ENCODE assay signal across 12 mouse cellular contexts in genomic region chr8:57322961-57323941, GRCm38 (mm10). TPM values are rescaled to one million over a fixed set of nuclear protein-coding genes. Genes with fewer than 3 reads are reported as not detected.
DNase-seq lines count a peak whose midpoint lies in the region; ATAC-seq and TF ChIP-seq lines count a peak whose summit lies in the region.
"Had no signal": no experiment of that assay in that cellular context is flagged by ENCODE, and none has a peak within 500 bp of the region (broad histone marks: within the 10 kb centered on the region; RNA-seq: fewer than 3 reads in every experiment).

No protein-coding gene starts in this region.

- peak overlapping the region; percentile 69 for H3K4me2 ChIP-seq in limb, embryonic 15.5 days
- no peak overlapping the region for H3K4me2 ChIP-seq in forebrain, embryonic 13.5 days

- H3K9me3 ChIP-seq in limb, embryonic 15.5 days, result no peaks in the 10 kb centered on the region
- H3K9me3 ChIP-seq in forebrain, embryonic 13.5 days (replicated peaks), result no peaks in the 10 kb centered on the region

- intact Hi-C loops in left cerebral cortex, postnatal 36 days (cut with DNase I), result no loop called here

- H3K36me3 ChIP-seq in limb, embryonic 15.5 days, result no peaks in the 10 kb centered on the region
- H3K36me3 ChIP-seq in forebrain, embryonic 13.5 days (ENCODE audit: poor library complexity, severe bottlenecking), result no peaks in the 10 kb centered on the region

- H3K27me3 ChIP-seq in limb, embryonic 15.5 days, result peaks cover 53% of the 10 kb centered on the region
- H3K27me3 ChIP-seq in forebrain, embryonic 13.5 days, result peaks cover 98% of the 10 kb centered on the region

- peak overlapping the region; percentile 35 for H3K4me3 ChIP-seq in embryonic fibroblast, embryonic 13.5 days (ENCODE audit: insufficient read depth, low read length)
- H3K4me3 ChIP-seq in limb, embryonic 15.5 days, result peak overlapping the region; percentile 59
- no peak overlapping the region for H3K4me3 ChIP-seq in forebrain, embryonic 13.5 days

- peak; percentile 87 for DNase-seq in heart, adult 11 months
- no peak for DNase-seq in heart, adult 8-10 months (ENCODE audit: low spot score)
- DNase-seq in ES-CJ7 (ENCODE audit: low read depth, low spot score), result peak; percentile 65
- DNase-seq in left cerebral cortex, postnatal 36 days (ENCODE audit: low spot score in 2 of 2), result no peak
- DNase-seq in layer of hippocampus, adult 11-12 months (ENCODE audit: low spot score), result no peak
- DNase-seq: cerebellum, adult 2 months; kidney, adult 2 months had no signal

- TF ChIP-seq CTCF in embryonic fibroblast, embryonic 13.5 days (IDR thresholded peaks at IDR 0.05; ENCODE audit: borderline replicate concordance, insufficient read depth, low read length), result no peak

- no peak for ATAC-seq in limb, embryonic 15.5 days (ENCODE audit: insufficient number of reproducible peaks, low FRiP score, low TSS enrichment, low read depth)
- ATAC-seq in forebrain, embryonic 13.5 days, result no peak
- ATAC-seq: activated CD4-positive, CD25-positive, alpha-beta regulatory T cell, adult 4 months had no signal

- H3K9ac ChIP-seq in limb, embryonic 15.5 days, result peak overlapping the region; percentile 84
- no peak overlapping the region for H3K9ac ChIP-seq in forebrain, embryonic 13.5 days

- no peaks in the 10 kb centered on the region for H3K4me1 ChIP-seq in embryonic fibroblast, embryonic 13.5 days (ENCODE audit: control insufficient read depth, insufficient read depth, low read length)
- peaks cover 35% of the 10 kb centered on the region for H3K4me1 ChIP-seq in limb, embryonic 15.5 days
- peaks cover 19% of the 10 kb centered on the region for H3K4me1 ChIP-seq in forebrain, embryonic 13.5 days

- WGBS in limb, embryonic 15.5 days, result 4% methylated on average over 31 of the region's 31 CpGs
- WGBS in forebrain, embryonic 13.5 days, result under 1% methylated on average over 31 of the region's 31 CpGs

- no peak for TF ChIP-seq POLR2A in embryonic fibroblast, embryonic 13.5 days (IDR thresholded peaks at IDR 0.05; ENCODE audit: low read depth, low read length)

- H3K27ac ChIP-seq in embryonic fibroblast, embryonic 13.5 days (ENCODE audit: insufficient read depth, low read length), result no peak overlapping the region
- peak overlapping the region; percentile 90 for H3K27ac ChIP-seq in limb, embryonic 15.5 days
- H3K27ac ChIP-seq in forebrain, embryonic 13.5 days, result no peak overlapping the region

RNA-seq across cellular contexts. Expression of gene Hand2, which starts 2.5 kb away (rescaled TPM):
- total RNA-seq in heart, adult 8-10 months (2022), result 10 to 100 TPM; 43.0 to 58.5 (median 52.6) TPM
- polyA plus RNA-seq in embryonic fibroblast, embryonic 13.5 days (2011; ENCODE audit: insufficient read length, low read depth, missing spikeins), result 3.3 and 5.0 TPM in 2 replicates
- 5.0 and 6.6 TPM in 2 replicates for polyA plus RNA-seq in limb, embryonic 15.5 days (2015; fragmentation: Nextera tagmentation; extraction: Ambion mirVana)
- not detected for total RNA-seq in left cerebral cortex, postnatal 36 days (2021)
- not detected in 2 replicates for polyA plus RNA-seq in forebrain, embryonic 13.5 days (2015; fragmentation: Nextera tagmentation; extraction: Ambion mirVana)
- polyA plus RNA-seq: activated CD4-positive, CD25-positive, alpha-beta regulatory T cell, adult 4 months; C2C12; cerebellum, adult 2 months had no signal

Comparison
In these comparisons a context has a peak if more than half of its experiments do, and no peak if none do; other contexts are left out.
1. DNase-seq: peak in heart, adult 11 months (single experiment) and ES-CJ7 (single experiment); none in heart, adult 8-10 months (single experiment), left cerebral cortex, postnatal 36 days (0 of 2) and layer of hippocampus, adult 11-12 months (single experiment).